Mouse (Mus musculus): Measurements from ENCODE around the gene Vat1. TPM values are rescaled to one million over a fixed set of nuclear protein-coding genes. Genes with fewer than 3 reads are reported as not detected.
"Not testable (repeated sequence)": the region's sequence is repeated elsewhere in the genome, so short reads cannot be mapped to it uniquely, and the experiment has no call there.

Gene Vat1
- total RNA-seq (2021) = 10 to 100 TPM; 33.2 to 36.0 TPM

- DNase-seq (ENCODE audit: extremely low spot score in 1 of 2, low spot score in 1 of 2) = peak; percentile 38 to 42
Measured at GRCm38 (mm10) chr11:101465869-101466551, at the start of gene Vat1. Vat1 (minus strand) TSS chr11:101466230.

GRCm38 (mm10) chr11:101507090-101507489, 41.1 kb upstream of the Vat1 start:
- DNase-seq (ENCODE audit: extremely low spot score in 1 of 2, low spot score in 1 of 2) = no peak

- DNase-seq (ENCODE audit: extremely low spot score in 1 of 2, low spot score in 1 of 2) = no peak
Measured at GRCm38 (mm10) chr11:101506269-101506780, 40.3 kb upstream of the Vat1 start.

GRCm38 (mm10) chr11:101486126-101486525, 20.1 kb upstream of the Vat1 start:
- DNase-seq (ENCODE audit: extremely low spot score in 1 of 2, low spot score in 1 of 2) = no peak

- DNase-seq (ENCODE audit: extremely low spot score in 1 of 2, low spot score in 1 of 2) = no peak
Measured at GRCm38 (mm10) chr11:101485509-101486028, 19.5 kb upstream of the Vat1 start.

GRCm38 (mm10) chr11:101484814-101485213, 18.8 kb upstream of the Vat1 start:
- no peak for DNase-seq (ENCODE audit: extremely low spot score in 1 of 2, low spot score in 1 of 2)

- DNase-seq (ENCODE audit: extremely low spot score in 1 of 2, low spot score in 1 of 2) = no peak
Measured at GRCm38 (mm10) chr11:101484245-101484644, 18.2 kb upstream of the Vat1 start.

GRCm38 (mm10) chr11:101483804-101484203, 17.8 kb upstream of the Vat1 start:
- no peak for DNase-seq (ENCODE audit: extremely low spot score in 1 of 2, low spot score in 1 of 2)

- DNase-seq (ENCODE audit: extremely low spot score in 1 of 2, low spot score in 1 of 2) = no peak
Measured at GRCm38 (mm10) chr11:101480912-101481311, 14.9 kb upstream of the Vat1 start.

- DNase-seq (ENCODE audit: extremely low spot score in 1 of 2, low spot score in 1 of 2) = peak in 1 of 2 experiments; percentile 29
Measured at GRCm38 (mm10) chr11:101479171-101479635, 13.2 kb upstream of the Vat1 start.

GRCm38 (mm10) chr11:101477552-101478211, 11.7 kb upstream of the Vat1 start:
- no peak for DNase-seq (ENCODE audit: extremely low spot score in 1 of 2, low spot score in 1 of 2)

GRCm38 (mm10) chr11:101477194-101477551, 11.1 kb upstream of the Vat1 start:
- DNase-seq (ENCODE audit: extremely low spot score in 1 of 2, low spot score in 1 of 2) = no peak

GRCm38 (mm10) chr11:101476361-101476760, 10.3 kb upstream of the Vat1 start:
- not testable (repeated sequence) for DNase-seq (ENCODE audit: extremely low spot score in 1 of 2, low spot score in 1 of 2)

GRCm38 (mm10) chr11:101474298-101474697, 8.3 kb upstream of the Vat1 start:
- no peak for DNase-seq (ENCODE audit: extremely low spot score in 1 of 2, low spot score in 1 of 2)

GRCm38 (mm10) chr11:101473686-101474085, 7.7 kb upstream of the Vat1 start:
- not testable (repeated sequence) for DNase-seq (ENCODE audit: extremely low spot score in 1 of 2, low spot score in 1 of 2)

GRCm38 (mm10) chr11:101472336-101472735, 6.3 kb upstream of the Vat1 start:
- DNase-seq (ENCODE audit: extremely low spot score in 1 of 2, low spot score in 1 of 2) = peak in 1 of 2 experiments; percentile 29

- no peak for DNase-seq (ENCODE audit: extremely low spot score in 1 of 2, low spot score in 1 of 2)
Measured at GRCm38 (mm10) chr11:101471926-101472325, 5.9 kb upstream of the Vat1 start.

GRCm38 (mm10) chr11:101470206-101470605, 4.2 kb upstream of the Vat1 start:
- DNase-seq (ENCODE audit: extremely low spot score in 1 of 2, low spot score in 1 of 2) = no peak

- no peak for DNase-seq (ENCODE audit: extremely low spot score in 1 of 2, low spot score in 1 of 2)
Measured at GRCm38 (mm10) chr11:101469155-101469554, 3.1 kb upstream of the Vat1 start.

GRCm38 (mm10) chr11:101468731-101469130, 2.7 kb upstream of the Vat1 start:
- no peak for DNase-seq (ENCODE audit: extremely low spot score in 1 of 2, low spot score in 1 of 2)

GRCm38 (mm10) chr11:101468263-101468688, 2.2 kb upstream of the Vat1 start:
- peak; percentile 17 to 37 for DNase-seq (ENCODE audit: extremely low spot score in 1 of 2, low spot score in 1 of 2)

Data from layer of hippocampus, postnatal 25 days (tissue).